Mouse (Mus musculus) olfactory bulb, adult 2 months (tissue): ENCODE measurements around the gene Ceacam16.

Source experiments
- CTCF ChIP-seq: fragments of 200-500 bp; IDR thresholded peaks from 2 replicates; pipeline ENCODE4 v1.5.1; 2012; ENCODE audit warnings: low read depth, mild to moderate bottlenecking, low read length, moderate library complexity; ENCODE audit not compliant: insufficient read depth
- POLR2A ChIP-seq: fragments of 200-500 bp; IDR thresholded peaks from 2 replicates; pipeline ENCODE4 v1.6.1; 2012; ENCODE audit warnings: mild to moderate bottlenecking, low read depth, low read length, moderate library complexity; ENCODE audit not compliant: insufficient read depth

DNA sequence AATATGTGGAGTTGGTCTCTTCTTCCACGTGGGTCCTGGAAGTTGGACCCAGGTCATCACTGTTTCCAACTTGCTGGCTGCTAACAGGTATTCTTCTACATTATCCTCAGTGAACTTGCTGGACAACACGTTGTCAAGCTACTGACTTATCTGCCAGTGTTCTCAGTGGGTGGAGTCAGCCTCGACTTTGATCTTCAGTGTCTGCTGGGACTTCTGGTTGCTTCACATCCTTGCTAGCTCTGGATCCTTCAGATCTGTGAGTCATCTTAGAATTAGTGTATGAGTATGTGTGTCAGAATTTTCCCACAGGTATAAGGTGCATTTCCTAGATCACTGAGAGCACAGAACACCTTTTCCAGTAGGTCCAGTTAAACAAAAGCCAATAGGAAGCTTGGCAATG is 24.3 kb downstream of the Ceacam16 start:
- TF ChIP-seq POLR2A (no peak), CTCF (no peak)
